Mouse (Mus musculus): ENCODE data around the gene Dctd. TPM values are rescaled to one million over a fixed set of nuclear protein-coding genes. Genes with fewer than 3 reads are reported as not detected.

The Dctd gene
- polyA plus RNA-seq, 1 experiment = 7.1 TPM

DNA sequence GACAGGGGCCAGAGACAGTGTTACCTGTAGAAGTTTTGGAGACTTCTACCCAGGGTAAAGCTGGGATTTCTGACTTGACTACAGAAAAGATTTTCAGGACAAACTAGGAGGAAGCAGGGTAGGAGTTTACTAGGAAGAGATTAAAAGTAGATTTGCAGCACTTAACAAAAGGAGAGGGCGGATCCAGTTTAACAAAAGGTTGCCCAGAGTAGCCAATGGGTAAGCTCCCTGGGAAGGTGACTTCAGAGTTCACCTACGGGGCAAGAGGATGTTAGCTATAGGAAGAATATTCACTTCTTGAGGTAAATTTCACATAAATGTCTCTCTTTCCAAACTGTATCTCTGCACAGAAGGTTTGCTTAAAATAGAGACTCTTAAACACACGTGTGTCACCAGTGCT, 103.7 kb downstream of the Dctd start:
- Histone ChIP-seq H3ac (ENCODE audit: control insufficient read depth, insufficient read length) (no peak overlapping the region), H3K4me3 (no peak overlapping the region), H3K79me2 (ENCODE audit: control insufficient read depth, insufficient read depth) (no peaks in the 10 kb centered on the region), H3K4me2 (ENCODE audit: low read depth) (no peak overlapping the region), H3K27me3 (ENCODE audit: control insufficient read depth, insufficient read depth, insufficient read length) (no peaks in the 10 kb centered on the region), H3K36me3 (ENCODE audit: control insufficient read depth, insufficient read depth) (no peaks in the 10 kb centered on the region)
- no peak for TF ChIP-seq POLR2AphosphoS2 (IDR thresholded peaks at IDR 0.05; ENCODE audit: insufficient read length, low read depth)
- TF ChIP-seq MAX (IDR thresholded peaks at IDR 0.05; ENCODE audit: low read depth) = no peak
- TF ChIP-seq TCF3 (IDR thresholded peaks at IDR 0.05; ENCODE audit: insufficient read length, low read depth) = no peak
- TF ChIP-seq SRF (IDR thresholded peaks at IDR 0.05; ENCODE audit: control insufficient read depth, insufficient read length, low read depth) = no peak
- no peak for TF ChIP-seq CEBPB (IDR thresholded peaks at IDR 0.05; ENCODE audit: insufficient read depth, poor library complexity, severe bottlenecking)
- no peak for TF ChIP-seq MYOD1 (IDR thresholded peaks at IDR 0.05; ENCODE audit: control insufficient read depth in 1 of 3, insufficient read length in 2 of 3, low read depth in 2 of 3)
- TF ChIP-seq REST (IDR thresholded peaks at IDR 0.05; ENCODE audit: insufficient read depth, insufficient read length) = no peak
- TF ChIP-seq USF1 (IDR thresholded peaks at IDR 0.05; ENCODE audit: low read depth) = no peak
- TF ChIP-seq POLR2A (IDR thresholded peaks at IDR 0.05; ENCODE audit: insufficient read length, low read depth) = no peak
- no peak for TF ChIP-seq TCF12 (IDR thresholded peaks at IDR 0.05; ENCODE audit: insufficient read depth, poor library complexity, severe bottlenecking)
- TF ChIP-seq MYOG (IDR thresholded peaks at IDR 0.05; ENCODE audit: control insufficient read depth in 1 of 3, insufficient read depth in 1 of 3, insufficient read length in 2 of 3, low read depth in 2 of 3) = no peak
- no peak for TF ChIP-seq E2F4 (IDR thresholded peaks at IDR 0.05; ENCODE audit: insufficient read depth)

Other genes with a start within 250 kb of the Dctd start
- gene Wwc2, start 108.2 kb upstream of the Dctd start, polyA plus RNA-seq (2012; fragmentation: generic; extraction: Trizol) = 7.7 TPM